Mouse (Mus musculus) liver, embryonic 11.5 days (tissue): ENCODE measurements around the gene Ifnl2. TPM values are rescaled to one million over a fixed set of nuclear protein-coding genes. Genes with fewer than 3 reads are reported as not detected.
A peak's percentile ranks its signal among the peaks of the same experiment; 100 is the strongest.
"Not testable (repeated sequence)": the region's sequence is repeated elsewhere in the genome, so short reads cannot be mapped to it uniquely, and the experiment has no call there.

Experiments
- ATAC-seq: fragments of 200-750 bp; cut with Nextera tagmentation; replicated peaks from 2 replicates; pipeline ENCODE4 v1.8.0; 2017; ENCODE audit warnings: moderate number of reproducible peaks, mild to moderate bottlenecking, moderate TSS enrichment, moderate library complexity; ENCODE audit not compliant: low FRiP score
- DNase-seq: peaks from one replicate; pipeline ENCODE4 v3.0.0-alpha.2; 2017; ENCODE audit warnings: low spot score
- H3K27ac ChIP-seq: fragments of 300-500 bp; sonication (generic); 2 replicates; pipeline ENCODE4 v1.5.1; 2014; ENCODE audit warnings: mild to moderate bottlenecking, low read depth, low read length, control low read depth
- H3K27me3 ChIP-seq: fragments of 300-500 bp; sonication (generic); replicated peaks from 2 replicates; pipeline ENCODE4 v1.6.1; 2014; ENCODE audit warnings: low read length, mixed read lengths; ENCODE audit not compliant: control insufficient read depth, insufficient read depth
- H3K36me3 ChIP-seq: fragments of 300-500 bp; sonication (generic); 2 replicates; pipeline ENCODE4 v1.6.1; 2014; ENCODE audit warnings: mild to moderate bottlenecking, low read length, moderate library complexity, mixed read lengths; ENCODE audit not compliant: control insufficient read depth, insufficient read depth
- H3K4me1 ChIP-seq: fragments of 300-500 bp; sonication (generic); replicated peaks from 2 replicates; pipeline ENCODE4 v1.6.1; 2014; ENCODE audit warnings: low read length, mixed read lengths; ENCODE audit not compliant: control insufficient read depth, insufficient read depth
- H3K4me2 ChIP-seq: fragments of 300-500 bp; sonication (generic); 2 replicates; pipeline ENCODE4 v1.6.1; 2014; ENCODE audit warnings: mild to moderate bottlenecking, control low read depth, moderate library complexity
- H3K4me3 ChIP-seq: fragments of 300-500 bp; sonication (generic); 2 replicates; pipeline ENCODE4 v1.5.1; 2014; ENCODE audit warnings: low read depth, low read length, control low read depth
- H3K9ac ChIP-seq: fragments of 300-500 bp; sonication (generic); 2 replicates; pipeline ENCODE4 v1.6.1; 2014; ENCODE audit warnings: low read depth, low read length, control low read depth
- H3K9me3 ChIP-seq: fragments of 300-500 bp; sonication (generic); 2 replicates; pipeline ENCODE4 v1.6.1; 2016; ENCODE audit warnings: low read length, inconsistent platforms, mixed read lengths; ENCODE audit not compliant: control insufficient read depth
- WGBS: fragments of 180-500 bp; shearing (Covaris S2); extraction: QIAGEN DNeasy Blood & Tissue Kit; methylation state at CpG from one replicate; pipeline ENCODE4 v1.1.7; 2014; 5-methylcytosine and 5-hydroxymethylcytosine counted together
- polyA plus RNA-seq: library from polyadenylated mRNA; unstranded; fragments of >200 nt; fragmentation: Nextera tagmentation; extraction: Ambion mirVana; gene quantifications from 2 replicates; pipeline ENCODE4 v1.2.1, GENCODE M21; 2014

The Ifnl2 gene
- polyA plus RNA-seq, 1 experiment from 2014 or later: not detected

DNA sequence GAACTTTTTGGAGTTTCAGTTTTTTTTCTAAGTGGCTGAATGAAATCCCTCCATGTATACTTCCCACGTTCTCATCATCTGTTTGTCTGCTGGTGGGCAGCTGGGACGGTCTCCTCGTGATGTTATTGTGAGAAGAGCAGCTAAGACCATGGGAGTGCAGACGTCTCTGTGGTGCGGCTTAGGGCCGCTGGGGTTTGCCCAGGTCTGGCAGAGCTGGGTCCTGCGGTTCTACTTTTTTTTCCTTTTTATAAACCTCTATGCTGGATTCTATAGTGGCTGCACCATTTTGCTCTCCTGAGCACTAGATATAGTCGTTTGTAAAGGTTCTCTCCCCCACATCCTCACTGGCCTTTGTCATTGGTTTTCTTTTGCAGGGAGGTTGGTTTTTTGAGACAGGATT lies 1.2 kb upstream of the Ifnl2 start:
- no peak for ATAC-seq
- Histone ChIP-seq H3K4me2 (no peak overlapping the region), H3K27ac (no peak overlapping the region), H3K9ac (no peak overlapping the region), H3K27me3 (no peaks in the 10 kb centered on the region; the same call in 1 of the 2 replicates), H3K4me3 (no peak overlapping the region), H3K9me3 (no peaks in the 10 kb centered on the region), H3K4me1 (no peaks in the 10 kb centered on the region), H3K36me3 (no peaks in the 10 kb centered on the region)
- no peak for DNase-seq
- WGBS: 70% methylated on average over 8 of the region's 8 CpGs

DNA sequence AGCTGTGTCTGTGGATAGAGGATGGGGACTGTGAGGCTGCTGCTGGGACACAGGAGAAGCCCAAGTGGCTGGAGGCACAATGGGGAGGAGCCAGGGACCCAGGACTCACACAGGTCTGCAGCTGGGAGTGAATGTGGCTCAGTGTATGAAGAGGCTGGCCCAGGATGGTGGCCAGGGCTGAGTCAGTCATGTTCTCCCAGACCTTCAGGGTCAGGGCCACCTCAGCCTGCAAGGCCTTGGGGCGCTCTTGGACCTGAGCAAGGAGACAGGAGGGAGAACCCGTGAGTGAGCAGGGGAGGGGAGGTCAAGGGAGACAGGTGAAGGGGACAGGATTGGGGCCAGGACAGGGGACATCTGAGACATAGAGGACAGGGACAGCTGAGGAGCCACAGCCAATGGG lies 1.1 kb downstream of the Ifnl2 start:
- not testable (repeated sequence) for ATAC-seq, H3K4me1 ChIP-seq, H3K27me3 ChIP-seq, H3K4me3 ChIP-seq, H3K4me2 ChIP-seq, H3K9me3 ChIP-seq, H3K36me3 ChIP-seq, H3K27ac ChIP-seq, DNase-seq, H3K9ac ChIP-seq
- WGBS: 68% methylated on average over 2 of the region's 2 CpGs

DNA sequence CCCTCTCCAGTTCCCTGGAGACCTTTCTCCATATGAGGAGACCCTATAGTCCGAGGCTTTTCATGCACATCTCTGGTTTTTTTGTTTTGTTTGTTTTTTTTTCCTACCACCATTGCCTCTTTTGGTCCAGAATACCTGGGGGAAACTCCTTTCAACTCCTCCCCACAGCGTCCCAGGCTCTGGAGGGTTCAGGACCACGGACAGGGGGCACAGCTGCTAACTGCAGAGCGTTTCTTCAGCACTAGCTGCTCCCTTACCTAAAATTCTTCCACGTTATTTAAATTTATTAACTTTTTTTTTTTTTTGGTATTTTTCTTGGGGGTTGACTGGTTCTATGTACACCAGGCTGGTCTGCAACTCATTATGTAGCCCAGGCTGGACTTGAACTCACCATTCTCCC lies 4.7 kb downstream of the Ifnl2 start:
- peak; percentile 45 for DNase-seq
- ATAC-seq: no peak
- Histone ChIP-seq H3K4me2 (no peak overlapping the region), H3K9ac (no peak overlapping the region), H3K4me3 (no peak overlapping the region), H3K9me3 (no peaks in the 10 kb centered on the region), H3K36me3 (no peaks in the 10 kb centered on the region), H3K4me1 (no peaks in the 10 kb centered on the region), H3K27ac (no peak overlapping the region), H3K27me3 (no peaks in the 10 kb centered on the region)
- WGBS: 5% methylated on average over 5 of the region's 5 CpGs

DNA sequence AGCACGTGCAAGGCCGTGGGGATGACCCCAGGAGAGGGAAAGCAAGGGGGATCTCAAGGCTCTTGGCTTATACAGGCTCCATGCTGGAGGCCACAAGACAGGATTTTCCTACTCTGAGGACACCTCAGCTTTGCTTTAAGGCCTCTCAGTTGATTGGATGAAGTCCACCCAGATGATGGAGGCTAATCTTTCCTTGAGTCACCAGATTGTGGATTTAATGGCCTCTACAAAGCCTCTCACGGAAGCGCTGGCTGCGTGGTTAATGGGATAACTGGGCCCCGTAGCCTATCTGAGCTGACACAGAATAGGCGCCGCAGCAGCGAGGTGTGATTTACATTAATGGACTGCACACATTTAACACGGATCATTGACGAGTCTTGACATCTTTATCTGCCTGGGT lies 14.8 kb downstream of the Ifnl2 start:
- Histone ChIP-seq H3K36me3 (no peaks in the 10 kb centered on the region), H3K9ac (no peak overlapping the region), H3K4me2 (no peak overlapping the region), H3K4me3 (no peak overlapping the region), H3K4me1 (no peaks in the 10 kb centered on the region), H3K27ac (no peak overlapping the region), H3K9me3 (no peaks in the 10 kb centered on the region), H3K27me3 (no peaks in the 10 kb centered on the region)
- no peak for ATAC-seq
- DNase-seq: no peak
- WGBS: 72% methylated on average over 11 of the region's 11 CpGs

DNA sequence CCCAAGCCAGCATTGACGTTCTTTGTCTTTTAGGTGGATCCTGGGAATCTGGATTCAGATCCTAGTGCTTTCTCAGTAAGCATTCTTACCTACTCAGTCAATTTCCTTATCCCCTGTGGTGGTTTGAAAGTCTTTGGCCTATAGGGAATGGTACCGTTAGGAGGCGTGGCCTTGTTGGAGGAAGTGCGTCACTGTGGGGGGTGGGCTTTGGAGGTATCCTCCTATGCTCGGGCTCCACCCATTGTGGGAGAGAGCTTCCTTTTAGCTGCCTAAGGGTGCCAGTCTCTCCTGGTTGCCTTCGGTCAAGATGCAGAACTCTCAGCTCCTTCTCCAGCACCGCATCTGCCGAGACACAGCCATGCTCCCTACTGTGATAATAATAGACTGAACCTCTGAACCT lies 17.9 kb downstream of the Ifnl2 start:
- H3K4me2 ChIP-seq: no peak overlapping the region
- 84% methylated on average over 8 of the region's 8 CpGs for WGBS
- H3K9ac ChIP-seq: no peak overlapping the region
- no peaks in the 10 kb centered on the region for H3K9me3 ChIP-seq
- no peak overlapping the region for H3K27ac ChIP-seq
- H3K4me3 ChIP-seq: no peak overlapping the region
- no peak for DNase-seq
- H3K27me3 ChIP-seq: peaks cover 6% of the 10 kb centered on the region; the same call in 1 of the 2 replicates
- no peaks in the 10 kb centered on the region for H3K36me3 ChIP-seq
- ATAC-seq: no peak
- H3K4me1 ChIP-seq: no peaks in the 10 kb centered on the region

DNA sequence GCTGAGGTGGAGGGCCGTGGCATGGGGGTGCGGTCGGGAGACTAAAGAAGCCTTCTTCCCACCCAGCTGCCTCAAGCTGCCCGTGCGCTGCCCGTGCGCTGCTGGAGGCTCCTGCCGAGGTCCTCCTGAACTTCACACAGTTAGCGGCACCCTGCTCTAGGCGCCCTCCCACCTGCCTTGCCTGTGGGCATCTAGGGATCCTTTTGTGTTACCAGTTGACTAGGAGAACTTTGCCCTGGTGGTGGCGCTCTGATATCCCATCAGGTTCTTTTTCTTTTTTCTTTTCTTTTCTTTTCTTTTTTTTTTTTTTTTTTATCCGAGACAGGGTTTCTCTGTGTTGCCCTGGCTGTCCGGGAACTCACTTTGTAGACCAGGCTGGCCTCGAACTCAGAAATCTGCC lies 19.4 kb downstream of the Ifnl2 start:
- H3K4me3 ChIP-seq: no peak overlapping the region
- WGBS: 37% methylated on average over 14 of the region's 14 CpGs
- H3K27me3 ChIP-seq: peaks cover 6% of the 10 kb centered on the region; the same call in 1 of the 2 replicates
- H3K27ac ChIP-seq: no peak overlapping the region
- no peaks in the 10 kb centered on the region for H3K4me1 ChIP-seq
- H3K9me3 ChIP-seq: no peaks in the 10 kb centered on the region
- DNase-seq: no peak
- no peak overlapping the region for H3K9ac ChIP-seq
- peak overlapping the region; percentile 40 for H3K4me2 ChIP-seq
- no peaks in the 10 kb centered on the region for H3K36me3 ChIP-seq
- no peak for ATAC-seq

DNA sequence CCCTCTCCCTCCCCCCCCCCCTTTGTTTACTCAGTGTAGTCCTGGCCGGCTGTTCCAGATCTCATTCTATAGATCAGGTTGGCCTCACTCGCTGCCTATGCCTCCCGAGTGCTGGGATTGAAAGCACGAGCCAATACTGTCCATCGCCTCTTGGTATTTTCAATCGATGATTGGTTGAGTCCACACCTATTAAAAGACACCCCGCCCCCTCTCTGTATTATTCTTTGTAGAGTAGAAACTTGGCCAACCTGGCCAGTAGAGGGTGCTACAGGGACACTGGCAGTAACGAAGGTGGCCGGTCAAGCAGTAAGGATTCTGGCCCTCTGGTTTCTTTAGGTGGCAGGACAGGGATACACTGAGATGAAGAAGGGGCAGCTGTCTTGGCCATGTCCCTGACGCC lies 19.8 kb downstream of the Ifnl2 start:
- Histone ChIP-seq H3K4me3 (no peak overlapping the region), H3K27me3 (peaks cover 6% of the 10 kb centered on the region; the same call in 1 of the 2 replicates), H3K9ac (no peak overlapping the region), H3K4me2 (peak overlapping the region; percentile 40), H3K36me3 (no peaks in the 10 kb centered on the region), H3K9me3 (no peaks in the 10 kb centered on the region), H3K27ac (no peak overlapping the region), H3K4me1 (no peaks in the 10 kb centered on the region)
- DNase-seq: peak; percentile 47
- peak; percentile 39; the same call in 1 of the 2 replicates for ATAC-seq
- WGBS: 5% methylated on average over 10 of the region's 10 CpGs

DNA sequence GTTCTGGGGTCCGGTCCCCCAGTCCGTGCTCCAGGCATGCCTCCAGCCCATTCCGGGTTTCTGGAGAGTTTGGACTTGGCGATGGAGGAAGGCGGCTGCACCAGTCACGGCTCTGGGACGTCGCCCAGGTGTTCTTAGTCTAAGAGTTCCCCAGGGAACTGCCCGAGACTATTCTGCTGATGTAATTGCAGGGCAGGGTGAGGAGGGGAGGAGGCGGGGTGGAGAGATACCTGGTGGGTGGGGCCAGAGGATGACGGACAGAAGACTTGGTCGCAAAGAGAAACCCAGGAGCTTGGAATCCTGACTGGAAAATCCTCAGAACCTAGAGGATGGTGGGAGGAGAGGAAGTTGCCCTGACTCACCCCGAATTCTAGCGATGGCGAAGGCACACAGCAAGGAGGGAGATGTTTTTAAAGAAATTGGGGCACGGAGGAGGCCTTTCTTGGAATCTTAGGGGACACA lies 22.2 kb downstream of the Ifnl2 start:
- WGBS: 9% methylated on average over 16 of the region's 16 CpGs
- ATAC-seq (no peak), DNase-seq (no peak)
- H3K27ac ChIP-seq: no peak overlapping the region
- no peaks in the 10 kb centered on the region for H3K4me1 ChIP-seq
- peak overlapping the region; percentile 23 for H3K4me3 ChIP-seq
- no peaks in the 10 kb centered on the region for H3K36me3 ChIP-seq
- no peaks in the 10 kb centered on the region for H3K9me3 ChIP-seq
- H3K27me3 ChIP-seq: peaks cover 6% of the 10 kb centered on the region; the same call in 1 of the 2 replicates
- H3K9ac ChIP-seq: no peak overlapping the region
- peak overlapping the region; percentile 48 for H3K4me2 ChIP-seq

DNA sequence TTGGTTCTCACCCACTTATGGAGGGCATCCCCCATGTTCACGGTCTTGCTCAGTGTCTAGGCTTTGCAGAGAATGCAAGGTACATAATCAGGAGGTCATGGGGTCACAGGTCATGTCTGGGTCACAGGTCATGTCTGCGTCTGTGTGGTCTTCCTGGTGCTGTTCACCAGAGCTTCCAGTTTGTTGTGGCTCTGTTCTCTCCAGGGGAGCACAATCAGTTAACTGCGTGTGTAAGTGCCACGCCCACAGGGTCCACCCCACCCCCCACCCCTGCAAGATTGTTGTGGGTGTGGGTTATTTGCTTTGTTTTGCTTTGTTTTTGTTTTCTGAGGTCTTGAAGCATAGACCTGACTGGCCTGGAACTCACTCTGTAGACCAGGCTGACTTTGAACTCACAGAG lies 26.1 kb downstream of the Ifnl2 start:
- Histone ChIP-seq H3K4me2 (no peak overlapping the region), H3K4me3 (no peak overlapping the region), H3K9ac (no peak overlapping the region), H3K36me3 (no peaks in the 10 kb centered on the region), H3K9me3 (no peaks in the 10 kb centered on the region), H3K27ac (no peak overlapping the region), H3K4me1 (no peaks in the 10 kb centered on the region), H3K27me3 (peaks cover 6% of the 10 kb centered on the region; the same call in 1 of the 2 replicates)
- 29% methylated on average over 4 of the region's 4 CpGs for WGBS
- ATAC-seq (no peak), DNase-seq (no peak)
